Mouse (Mus musculus): ENCODE measurements around the gene Gpc5. TPM values are rescaled to one million over a fixed set of nuclear protein-coding genes. Genes with fewer than 3 reads are reported as not detected.

Gpc5 gene
- total and polyA plus RNA-seq, 2 experiments from 2014 or later, result 8.2 to 8.7 TPM

- Histone ChIP-seq H3K9ac (no peak overlapping the region), H3K36me3 (ENCODE audit: insufficient read depth) (no peaks in the 10 kb centered on the region), H3K4me3 (ENCODE audit: low read depth, low read length) (no peak overlapping the region), H3K27me3 (ENCODE audit: insufficient read depth, low read length) (no peaks in the 10 kb centered on the region), H3K27ac (ENCODE audit: low read depth, low read length) (no peak overlapping the region), H3K4me1 (ENCODE audit: insufficient read depth) (no peaks in the 10 kb centered on the region), H3K9me3 (ENCODE audit: low read length) (no peaks in the 10 kb centered on the region), H3K4me2 (ENCODE audit: low read depth) (no peak overlapping the region)
- DNase-seq, result no peak
- ATAC-seq, result no peak
- WGBS, result 86% methylated on average over 3 of the region's 3 CpGs
- no peak for TF ChIP-seq CTCF (IDR thresholded peaks at IDR 0.05; ENCODE audit: low read depth)
These were observed 161.1 kb downstream of the Gpc5 start for GRCm38 (mm10) chr14:115253155-115253554.

DNA sequence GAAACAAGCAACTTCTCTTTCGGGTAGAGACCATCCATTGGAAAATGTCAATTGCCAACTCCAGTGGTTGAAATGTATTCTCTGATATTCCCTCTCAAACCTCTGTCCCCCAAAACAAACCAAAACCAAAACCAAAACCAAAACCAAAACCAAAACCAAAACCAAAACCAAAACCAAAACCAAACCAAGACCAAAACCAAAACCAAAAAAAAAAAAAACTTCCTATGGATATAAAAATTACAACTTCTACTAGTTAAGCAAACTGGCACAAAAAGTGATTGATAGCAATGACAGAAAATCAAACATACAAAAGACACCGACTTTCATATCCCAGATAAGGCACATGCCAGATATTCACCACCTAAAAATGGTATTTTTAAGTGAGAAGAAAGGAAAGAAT, 161.7 kb downstream of the Gpc5 start:
- Histone ChIP-seq H3K4me1 (ENCODE audit: insufficient read depth) (no peaks in the 10 kb centered on the region), H3K9ac (no peak overlapping the region), H3K36me3 (ENCODE audit: insufficient read depth) (no peaks in the 10 kb centered on the region), H3K9me3 (ENCODE audit: low read length) (no peaks in the 10 kb centered on the region), H3K27me3 (ENCODE audit: insufficient read depth, low read length) (no peaks in the 10 kb centered on the region), H3K4me3 (ENCODE audit: low read depth, low read length) (no peak overlapping the region), H3K4me2 (ENCODE audit: low read depth) (no peak overlapping the region), H3K27ac (ENCODE audit: low read depth, low read length) (no peak overlapping the region)
- ATAC-seq (no peak), DNase-seq (no peak)
- TF ChIP-seq CTCF (IDR thresholded peaks at IDR 0.05; ENCODE audit: low read depth), result no peak
- WGBS, result 78% methylated on average over 2 of the region's 2 CpGs

DNA sequence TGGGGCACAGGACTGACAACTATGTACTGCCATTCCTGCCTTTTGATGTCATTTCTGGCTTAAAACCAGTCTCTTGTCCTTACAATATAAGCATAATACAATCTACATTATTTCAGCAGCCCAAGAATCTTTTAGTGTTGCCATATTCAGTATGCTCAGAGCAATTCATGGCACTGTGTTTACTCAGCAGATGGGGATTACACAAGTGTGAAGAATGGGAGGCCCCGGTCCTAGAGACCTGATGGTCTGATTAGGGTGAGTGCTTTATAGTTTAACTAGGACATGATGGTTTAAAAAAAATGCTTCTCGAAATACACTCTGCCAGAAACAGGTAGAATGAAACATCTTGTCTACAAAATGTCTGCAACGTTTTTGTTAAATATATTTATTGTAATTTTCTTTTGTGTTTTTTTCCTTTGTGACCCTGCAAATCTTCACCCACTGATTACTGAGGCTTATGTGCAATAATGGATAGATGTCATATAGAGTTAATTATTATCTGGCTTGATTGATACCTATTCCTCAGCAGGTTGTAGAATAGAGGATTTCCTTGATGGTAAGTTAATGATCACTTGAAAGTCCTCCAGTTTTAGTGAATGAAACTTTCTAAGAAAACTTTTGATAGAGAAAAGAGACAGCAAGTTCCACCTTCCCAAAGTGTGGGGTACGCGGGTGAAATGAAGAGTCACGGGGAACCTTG, 177.8 kb downstream of the Gpc5 start:
- DNase-seq (no peak), ATAC-seq (peak; percentile 63; the same call in 1 of the 2 replicates)
- no peaks in the 10 kb centered on the region for H3K4me1 ChIP-seq (ENCODE audit: insufficient read depth)
- H3K4me2 ChIP-seq (ENCODE audit: low read depth), result no peak overlapping the region
- H3K9ac ChIP-seq, result no peak overlapping the region
- 80% methylated on average over 6 of the region's 6 CpGs for WGBS
- no peak overlapping the region for H3K4me3 ChIP-seq (ENCODE audit: low read depth, low read length)
- no peaks in the 10 kb centered on the region for H3K27me3 ChIP-seq (ENCODE audit: insufficient read depth, low read length)
- H3K27ac ChIP-seq (ENCODE audit: low read depth, low read length), result no peak overlapping the region
- no peaks in the 10 kb centered on the region for H3K36me3 ChIP-seq (ENCODE audit: insufficient read depth)
- no peak for TF ChIP-seq CTCF (IDR thresholded peaks at IDR 0.05; ENCODE audit: low read depth)
- no peaks in the 10 kb centered on the region for H3K9me3 ChIP-seq (ENCODE audit: low read length)

DNA sequence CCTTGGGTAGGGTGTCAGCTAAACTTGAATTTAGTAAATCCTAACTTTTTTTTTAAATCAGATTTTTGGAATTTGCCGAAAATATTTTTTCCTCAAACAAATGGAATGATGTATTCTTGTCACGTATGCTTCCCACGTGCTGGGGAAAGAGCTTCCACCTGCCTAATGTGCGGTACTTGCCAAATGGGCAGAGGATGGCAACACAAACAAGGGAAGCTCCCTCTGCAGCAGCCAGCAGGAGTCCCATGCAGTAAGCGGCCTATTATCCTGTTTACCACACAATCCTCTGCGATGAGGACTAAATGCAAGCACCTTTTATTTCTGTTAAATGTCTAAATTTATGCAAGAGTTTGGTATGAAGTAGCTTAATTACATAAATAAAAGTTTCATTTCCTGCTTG, 178.4 kb downstream of the Gpc5 start:
- Histone ChIP-seq H3K9me3 (ENCODE audit: low read length) (no peaks in the 10 kb centered on the region), H3K4me2 (ENCODE audit: low read depth) (no peak overlapping the region), H3K4me3 (ENCODE audit: low read depth, low read length) (no peak overlapping the region), H3K27me3 (ENCODE audit: insufficient read depth, low read length) (no peaks in the 10 kb centered on the region), H3K4me1 (ENCODE audit: insufficient read depth) (no peaks in the 10 kb centered on the region), H3K36me3 (ENCODE audit: insufficient read depth) (no peaks in the 10 kb centered on the region), H3K9ac (no peak overlapping the region), H3K27ac (ENCODE audit: low read depth, low read length) (no peak overlapping the region)
- TF ChIP-seq CTCF (IDR thresholded peaks at IDR 0.05; ENCODE audit: low read depth), result no peak
- no peak for ATAC-seq
- 57% methylated on average over 6 of the region's 6 CpGs for WGBS
- DNase-seq, result peak; percentile 10

GRCm38 (mm10) chr14:115282782-115283181, 190.8 kb downstream of the Gpc5 start:
- no peak for TF ChIP-seq CTCF (IDR thresholded peaks at IDR 0.05; ENCODE audit: low read depth)
- no peak for ATAC-seq

GRCm38 (mm10) chr14:115324247-115324646, 232.2 kb downstream of the Gpc5 start:
- no peak overlapping the region for H3K4me3 ChIP-seq (ENCODE audit: low read depth, low read length)
- no peak overlapping the region for H3K4me2 ChIP-seq (ENCODE audit: low read depth)
- no peaks in the 10 kb centered on the region for H3K9me3 ChIP-seq (ENCODE audit: low read length)
- H3K27me3 ChIP-seq (ENCODE audit: insufficient read depth, low read length), result no peaks in the 10 kb centered on the region
- H3K36me3 ChIP-seq (ENCODE audit: insufficient read depth), result no peaks in the 10 kb centered on the region
- no peaks in the 10 kb centered on the region for H3K4me1 ChIP-seq (ENCODE audit: insufficient read depth)
- ATAC-seq, result no peak
- H3K9ac ChIP-seq, result no peak overlapping the region
- H3K27ac ChIP-seq (ENCODE audit: low read depth, low read length), result no peak overlapping the region
- 84% methylated on average over 2 of the region's 2 CpGs for WGBS
- no peak for DNase-seq
- TF ChIP-seq CTCF (IDR thresholded peaks at IDR 0.05; ENCODE audit: low read depth), result no peak

More at GRCm38 (mm10) chr14:115282782-115283181, 190.8 kb downstream of the Gpc5 start:
- H3K27me3 ChIP-seq (ENCODE audit: insufficient read depth, low read length), result no peaks in the 10 kb centered on the region
- H3K36me3 ChIP-seq (ENCODE audit: insufficient read depth), result no peaks in the 10 kb centered on the region
- no peak overlapping the region for H3K4me2 ChIP-seq (ENCODE audit: low read depth)
- no peak overlapping the region for H3K9ac ChIP-seq
- H3K4me3 ChIP-seq (ENCODE audit: low read depth, low read length), result no peak overlapping the region
- no peaks in the 10 kb centered on the region for H3K4me1 ChIP-seq (ENCODE audit: insufficient read depth)
- no peaks in the 10 kb centered on the region for H3K9me3 ChIP-seq (ENCODE audit: low read length)
- no peak overlapping the region for H3K27ac ChIP-seq (ENCODE audit: low read depth, low read length)
- DNase-seq, result no peak

DNA sequence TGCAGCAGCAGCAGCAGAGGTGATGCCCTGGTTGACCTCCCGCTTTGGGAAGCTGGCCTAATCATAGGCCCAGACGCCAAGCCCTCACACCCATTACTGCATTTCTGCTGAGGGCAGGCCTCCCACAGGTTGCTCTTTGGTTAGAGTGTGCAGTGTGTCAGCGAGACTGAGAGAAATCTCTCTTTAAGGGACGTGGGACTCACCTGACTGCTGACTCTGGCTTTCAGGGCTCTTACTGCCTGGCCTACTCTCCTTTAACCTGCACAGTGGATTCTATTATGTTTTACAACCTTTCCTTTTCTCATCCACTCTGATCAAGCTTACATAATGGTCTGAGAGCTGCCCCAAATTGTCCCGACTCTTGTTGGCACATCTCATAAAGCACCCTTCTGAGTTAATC, 234.4 kb downstream of the Gpc5 start:
- Histone ChIP-seq H3K9me3 (ENCODE audit: low read length) (no peaks in the 10 kb centered on the region), H3K27ac (ENCODE audit: low read depth, low read length) (no peak overlapping the region), H3K36me3 (ENCODE audit: insufficient read depth) (no peaks in the 10 kb centered on the region), H3K4me2 (ENCODE audit: low read depth) (no peak overlapping the region), H3K4me3 (ENCODE audit: low read depth, low read length) (no peak overlapping the region), H3K27me3 (ENCODE audit: insufficient read depth, low read length) (no peaks in the 10 kb centered on the region), H3K9ac (no peak overlapping the region), H3K4me1 (ENCODE audit: insufficient read depth) (no peaks in the 10 kb centered on the region)
- no peak for TF ChIP-seq CTCF (IDR thresholded peaks at IDR 0.05; ENCODE audit: low read depth)
- ATAC-seq (no peak), DNase-seq (no peak)
- 60% methylated on average over 5 of the region's 5 CpGs for WGBS

Data from forebrain, postnatal 0 days (tissue).